Mouse (Mus musculus) brain, embryonic 14.5 days (tissue): ENCODE results near the gene Hdac4. TPM values are rescaled to one million over a fixed set of nuclear protein-coding genes. Genes with fewer than 3 reads are reported as not detected.

Experiments used
- DNase-seq: peaks from one replicate; pipeline ENCODE4 v3.0.0-alpha.2; 2011; ENCODE audit warnings: low read depth
- CTCF ChIP-seq: fragments of 200-500 bp; IDR thresholded peaks from 2 replicates; pipeline ENCODE4 v1.5.1; 2012; ENCODE audit warnings: inconsistent platforms, mild to moderate bottlenecking, moderate library complexity, borderline replicate concordance; ENCODE audit not compliant: insufficient read depth, insufficient read length; ENCODE audit errors: extremely low read depth
- POLR2A ChIP-seq: fragments of 200-500 bp; IDR thresholded peaks from 2 replicates; pipeline ENCODE4 v1.6.1; 2012; ENCODE audit warnings: mild to moderate bottlenecking, inconsistent platforms, borderline replicate concordance; ENCODE audit not compliant: poor library complexity, insufficient read depth, insufficient read length, severe bottlenecking; ENCODE audit errors: extremely low read depth
- polyA plus RNA-seq: library from polyadenylated mRNA; depleted of rRNA; stranded (reverse); fragments of >200 nt; gene quantifications from 2 replicates; pipeline ENCODE4 v1.2.3, GENCODE M21; 2012

The Hdac4 gene
- polyA plus RNA-seq, 1 experiment, result 21.8 TPM

DNA sequence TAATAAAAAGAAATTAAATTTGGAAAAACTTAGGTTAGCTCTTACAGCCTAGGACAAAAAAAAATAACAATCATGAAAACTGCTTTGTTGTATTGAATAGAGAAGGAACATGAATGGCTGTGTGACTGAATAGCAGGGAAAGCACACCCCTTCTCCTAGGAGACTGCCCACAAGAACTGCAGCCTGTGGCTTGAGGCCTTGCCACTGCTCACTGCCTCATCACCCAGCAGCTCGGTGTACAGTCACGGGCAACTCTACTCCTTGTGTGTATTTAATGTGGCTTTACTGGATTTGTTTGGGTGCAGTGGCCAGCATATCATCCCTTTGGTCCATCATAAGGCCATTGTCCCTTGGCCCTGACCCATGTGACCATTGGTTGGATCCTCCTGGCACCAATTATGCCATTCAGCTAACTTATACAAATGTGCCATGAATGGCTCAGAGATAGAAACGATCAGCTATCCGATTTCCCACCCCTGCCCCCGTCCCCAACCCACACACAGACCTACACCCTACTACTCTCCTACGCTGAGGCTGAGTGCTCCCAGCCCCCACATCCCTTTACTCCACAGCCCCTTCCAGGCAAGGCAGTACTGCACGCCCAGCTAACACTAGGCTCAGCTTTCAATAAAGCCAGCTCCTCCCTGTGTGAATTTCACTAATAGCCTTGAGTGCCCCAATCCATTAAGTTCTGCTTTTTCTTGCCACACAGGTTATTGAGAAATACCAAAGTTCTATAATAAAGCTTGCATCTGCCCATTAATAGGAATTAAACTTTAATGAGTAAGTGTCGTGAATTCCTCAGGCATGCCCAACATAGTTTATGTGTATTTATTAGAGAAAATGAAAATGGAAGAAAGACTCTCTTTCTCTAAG is 134.1 kb downstream of the Hdac4 start:
- no peak for TF ChIP-seq CTCF
- no peak for TF ChIP-seq POLR2A
- peak; percentile 64 for DNase-seq

DNA sequence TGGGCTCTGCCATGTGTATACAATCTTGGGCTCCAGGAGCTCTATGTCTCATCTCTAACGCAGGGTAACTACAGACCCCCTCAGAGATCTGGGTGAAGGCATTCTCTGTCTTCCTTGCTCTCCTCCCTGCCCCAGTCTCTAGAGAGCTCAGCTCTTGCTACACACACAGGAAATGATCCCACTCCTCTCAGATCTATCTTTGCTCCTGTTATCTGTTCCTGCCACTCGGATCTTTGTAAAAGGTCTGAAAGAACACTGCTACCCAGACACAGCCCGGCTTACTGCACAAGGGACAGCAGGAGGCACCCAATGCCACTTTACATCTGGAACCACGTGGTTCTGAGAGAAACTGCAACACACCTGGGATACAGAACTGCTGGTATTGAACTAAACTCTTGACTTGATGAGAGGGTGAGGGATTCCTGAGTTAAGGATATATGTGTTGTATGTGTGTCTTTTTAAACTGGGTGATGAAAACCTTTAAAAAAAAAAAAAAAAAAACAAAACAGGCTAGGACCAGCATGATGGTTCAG is 134.9 kb downstream of the Hdac4 start:
- TF ChIP-seq CTCF (no peak), POLR2A (no peak)
- DNase-seq, result no peak

DNA sequence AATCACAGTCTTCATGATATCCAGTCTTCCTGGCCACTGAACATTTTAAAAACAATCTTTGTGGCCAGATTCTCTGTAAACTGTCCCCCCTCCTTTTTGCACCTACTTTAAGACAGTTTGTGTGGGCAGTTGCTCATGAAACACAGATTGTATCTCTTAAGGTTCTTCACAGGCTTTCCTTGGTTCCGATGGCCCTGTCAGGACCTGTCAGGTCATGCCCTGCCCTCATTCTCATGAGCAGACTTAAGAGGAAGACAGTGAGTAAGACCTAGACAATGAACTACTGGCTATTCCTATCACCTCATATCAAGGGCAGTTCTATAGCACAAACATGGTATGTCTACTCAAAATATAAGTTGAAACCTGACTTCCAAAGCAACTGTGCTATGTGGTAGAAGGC is 135.9 kb downstream of the Hdac4 start:
- DNase-seq, result no peak
- TF ChIP-seq CTCF (no peak), POLR2A (no peak)

DNA sequence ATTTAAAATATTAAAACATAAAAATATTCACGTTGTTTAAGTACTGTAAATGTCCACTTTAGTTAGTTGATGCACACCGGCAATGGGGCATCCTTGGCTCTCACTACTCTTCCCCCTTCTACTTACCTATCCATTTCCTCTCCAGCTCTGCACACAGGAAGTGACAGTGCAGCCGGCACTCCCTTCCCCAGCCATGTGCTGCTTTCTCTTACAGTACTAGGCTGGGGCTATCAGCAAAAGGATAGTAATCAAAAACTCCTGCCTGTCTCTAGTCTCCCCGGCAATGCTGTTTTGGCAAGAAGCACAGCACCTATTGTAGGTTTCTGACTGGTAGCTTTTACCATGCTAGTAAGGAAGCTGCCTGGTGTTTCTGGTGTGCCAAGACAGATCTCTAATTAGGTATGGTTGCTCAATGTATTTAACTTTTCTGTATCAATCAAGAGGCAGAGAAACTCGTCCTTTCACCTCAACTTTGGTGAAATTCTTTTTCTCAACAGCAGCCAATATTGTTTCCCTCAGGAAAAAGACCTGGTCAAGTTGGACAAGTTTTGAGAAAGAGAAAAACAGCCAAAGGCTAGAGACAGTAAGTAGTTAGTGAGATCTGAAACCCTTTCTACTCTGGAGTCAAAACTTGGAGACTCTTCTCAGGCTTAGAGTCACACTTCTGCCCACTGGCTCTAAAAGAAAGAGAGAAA is 136.6 kb downstream of the Hdac4 start:
- no peak for TF ChIP-seq POLR2A
- no peak for TF ChIP-seq CTCF

DNA sequence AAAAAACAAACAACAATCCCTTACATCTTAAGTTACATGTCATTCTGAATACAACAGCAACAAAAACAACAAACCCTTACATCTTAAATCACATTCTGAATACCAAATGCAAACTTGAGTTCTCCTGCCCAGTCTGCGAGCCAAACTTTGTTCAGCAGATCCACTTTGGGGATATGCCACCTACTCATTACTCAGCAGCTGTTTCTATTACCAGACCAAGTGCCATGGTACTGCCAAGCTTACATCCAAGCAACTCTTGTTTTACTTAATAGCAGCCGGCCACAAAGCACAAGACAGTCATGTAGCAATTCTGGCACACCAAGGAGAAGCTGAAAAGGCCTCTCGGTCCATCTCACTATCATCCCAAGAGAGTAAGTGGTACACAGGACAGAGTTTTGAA is 138.4 kb downstream of the Hdac4 start:
- no peak for TF ChIP-seq POLR2A
- TF ChIP-seq CTCF, result no peak
- DNase-seq, result no peak

More for the DNA sequence above, 136.6 kb downstream of the Hdac4 start:
- no peak for DNase-seq

DNA sequence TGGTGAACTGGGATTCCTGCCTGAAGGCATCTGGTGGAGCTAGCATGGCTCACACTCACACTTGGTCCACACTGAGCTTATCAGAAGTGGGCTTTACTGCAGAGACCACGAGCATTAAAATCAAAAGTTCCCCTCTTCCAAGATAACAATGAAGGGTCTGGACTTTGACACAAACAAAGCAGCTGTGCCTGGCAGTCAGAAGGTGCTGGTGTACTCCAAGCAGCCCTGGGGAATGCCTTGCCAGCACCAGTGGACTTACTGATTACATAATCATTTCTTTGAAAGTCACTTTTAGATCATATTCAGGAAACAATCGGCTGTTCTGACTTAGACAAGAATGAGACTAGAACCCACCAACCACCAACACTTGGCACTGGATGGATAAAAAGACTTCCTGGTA is 140.3 kb downstream of the Hdac4 start:
- DNase-seq, result no peak
- TF ChIP-seq CTCF (no peak), POLR2A (no peak)

DNA sequence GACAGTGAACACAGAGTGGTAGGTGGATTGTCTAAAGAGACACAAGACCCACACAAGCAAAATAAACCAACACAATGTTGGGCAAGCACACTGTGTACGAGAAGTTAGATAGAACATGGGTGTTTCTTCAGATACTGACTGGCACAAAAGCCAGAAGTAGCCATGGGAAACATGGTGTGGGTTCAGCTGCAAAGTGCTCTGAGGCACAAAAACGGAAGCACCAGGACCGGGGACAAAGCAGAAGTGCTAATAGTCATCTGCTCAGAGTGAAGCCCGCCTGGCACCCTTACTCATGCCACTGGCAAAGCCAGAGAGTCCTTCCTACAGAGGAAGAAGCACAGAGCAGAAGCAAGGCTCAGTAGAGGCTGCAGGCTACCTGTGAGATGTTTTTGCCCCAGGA is 143.3 kb downstream of the Hdac4 start:
- DNase-seq, result no peak
- TF ChIP-seq CTCF (no peak), POLR2A (no peak)

DNA sequence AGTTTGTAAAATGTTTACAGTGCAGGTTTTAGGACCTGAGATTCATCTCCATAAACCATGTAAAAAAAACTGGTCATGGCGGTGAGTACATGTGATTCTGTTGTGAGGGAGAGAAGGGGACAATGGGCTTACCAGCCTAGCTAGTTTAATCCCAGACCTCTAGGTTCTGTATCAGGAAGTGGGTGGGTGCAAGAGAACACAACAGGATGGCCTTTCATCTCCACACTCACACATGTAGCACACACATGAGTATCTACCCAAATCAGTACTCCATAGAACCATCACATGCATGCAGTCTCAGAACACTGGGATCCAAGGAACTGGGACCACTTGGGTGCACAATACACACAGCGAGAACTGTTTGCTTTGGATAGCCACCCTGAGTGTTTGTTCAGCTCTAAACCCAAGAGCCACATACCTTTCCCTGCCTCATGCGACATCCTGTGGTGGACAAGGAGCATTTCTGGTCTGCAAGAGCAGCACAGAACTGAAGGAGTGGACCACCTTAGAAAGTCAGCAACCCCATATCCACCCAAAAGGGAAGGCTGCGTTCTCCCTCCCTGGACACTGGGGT is 143.9 kb downstream of the Hdac4 start:
- TF ChIP-seq POLR2A (no peak), CTCF (no peak)
- DNase-seq, result no peak

DNA sequence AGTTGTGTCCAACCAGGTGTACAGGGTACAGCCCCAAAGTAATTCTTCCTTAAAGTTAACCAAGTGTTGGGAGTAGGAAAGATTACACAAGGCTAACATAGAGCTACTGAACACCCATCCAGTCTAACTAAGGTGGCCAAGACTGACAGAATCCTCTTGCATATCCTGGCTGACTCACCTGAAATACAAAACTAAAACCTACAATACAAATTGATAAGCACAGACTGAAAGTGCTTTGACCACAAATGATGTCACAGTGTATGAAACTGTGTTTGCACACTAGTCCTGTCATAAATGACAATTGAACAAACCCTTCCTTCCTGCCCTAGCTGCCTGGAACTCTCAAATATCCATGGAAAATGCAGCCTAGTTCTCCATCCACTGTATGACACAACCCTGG is 144.5 kb downstream of the Hdac4 start:
- TF ChIP-seq CTCF, result no peak
- TF ChIP-seq POLR2A, result no peak

DNA sequence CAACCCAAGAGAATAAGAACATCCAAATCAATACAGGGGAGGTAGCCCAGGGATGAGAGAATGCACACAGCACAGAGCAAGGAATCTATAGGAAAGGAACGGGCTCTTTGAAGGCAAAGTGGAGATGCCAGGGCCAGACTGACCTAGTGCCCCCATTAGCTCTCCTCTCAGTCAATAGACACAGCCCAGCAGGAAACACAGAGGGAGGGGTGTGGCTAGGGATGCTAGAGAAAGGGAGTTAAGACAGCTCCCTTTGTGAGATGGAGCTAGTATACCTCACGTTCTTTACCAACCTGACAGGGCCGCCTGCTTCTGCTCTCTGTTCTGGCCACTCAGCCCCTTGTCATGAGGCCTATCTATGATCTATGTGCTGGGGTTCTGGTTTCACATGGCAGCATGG is 144.9 kb downstream of the Hdac4 start:
- TF ChIP-seq POLR2A, result no peak
- no peak for TF ChIP-seq CTCF
- peak; percentile 30 for DNase-seq

More for the DNA sequence above, 144.5 kb downstream of the Hdac4 start:
- DNase-seq, result no peak

DNA sequence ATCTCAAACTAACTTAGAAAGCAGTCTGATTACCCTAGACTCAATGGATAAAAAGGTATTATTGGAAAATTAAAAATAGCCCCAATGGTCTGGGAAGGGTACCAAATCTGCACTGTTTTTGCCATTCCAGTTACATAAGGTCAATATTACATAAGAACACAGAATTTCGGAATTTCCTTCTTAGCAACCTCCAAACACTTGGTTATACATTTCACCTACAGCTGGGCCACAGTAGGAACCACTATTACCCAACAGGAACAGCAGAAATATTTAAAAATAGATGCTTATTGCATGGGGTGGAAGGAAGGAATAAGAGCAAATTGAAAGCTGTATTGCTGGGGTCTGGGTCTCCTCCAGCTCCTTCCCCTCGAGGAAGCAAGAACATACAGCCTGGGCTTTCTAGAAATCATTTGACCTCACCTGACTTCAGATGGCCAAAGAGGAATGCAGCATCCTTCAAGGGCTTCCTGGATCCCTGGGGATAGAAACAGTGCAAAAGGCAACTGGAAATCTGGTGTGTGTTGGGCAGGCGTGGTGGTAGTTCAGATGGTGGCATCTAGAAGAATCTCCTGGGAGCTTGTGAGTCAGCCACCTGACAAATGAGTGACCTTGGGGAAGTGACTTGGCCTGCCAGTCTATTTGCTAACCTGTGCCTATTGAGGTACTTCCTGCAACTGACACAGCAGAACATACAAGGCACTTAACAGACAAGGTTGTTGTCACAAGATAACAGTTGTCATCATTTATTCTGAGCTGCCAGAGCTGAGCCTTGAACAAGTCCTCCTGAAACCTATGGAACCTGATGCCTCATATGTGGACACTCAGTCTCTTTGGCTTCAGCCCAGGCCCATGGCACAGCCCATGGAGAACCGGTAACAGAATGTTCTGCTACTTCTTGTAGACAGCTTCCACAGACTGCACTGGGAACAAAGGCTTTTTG is 146.8 kb downstream of the Hdac4 start:
- no peak for TF ChIP-seq POLR2A
- no peak for TF ChIP-seq CTCF
- no peak for DNase-seq

DNA sequence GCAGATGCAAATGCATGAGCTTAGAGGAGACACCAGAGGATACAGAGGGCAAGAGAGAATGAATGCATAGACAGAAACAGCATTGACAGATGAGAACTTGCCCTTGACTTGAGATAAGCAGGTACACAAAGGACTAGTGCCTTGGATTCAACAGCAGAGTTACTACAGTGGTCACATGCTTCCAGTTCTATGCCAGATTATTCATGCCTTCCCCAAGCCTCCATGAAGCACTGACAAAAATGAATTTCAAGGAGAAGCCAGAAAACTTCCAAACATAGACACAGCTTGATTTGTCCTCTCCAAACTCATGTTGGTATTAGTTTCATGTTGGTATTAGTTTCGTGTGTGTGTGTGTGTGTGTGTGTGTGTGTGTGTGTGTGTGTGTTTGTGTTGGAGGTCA is 149.8 kb downstream of the Hdac4 start:
- no peak for DNase-seq
- TF ChIP-seq POLR2A (no peak), CTCF (no peak)
